8 mouse cellular contexts compared by ENCODE assay signal in genomic region chr2:19726904-19727303, GRCm38 (mm10).
DNase-seq lines count a peak whose midpoint lies in the region; ATAC-seq and TF ChIP-seq lines count a peak whose summit lies in the region.

No protein-coding gene starts in this region.

- TF ChIP-seq EP300 in heart, postnatal 0 days (IDR thresholded peaks at IDR 0.05; ENCODE audit: low read depth), result no peak

- no peaks in the 10 kb centered on the region for H3K4me1 ChIP-seq in heart, postnatal 0 days (ENCODE audit: control insufficient read depth, insufficient read depth)
- H3K4me1 ChIP-seq in limb, embryonic 10.5 days, result no peaks in the 10 kb centered on the region

- no peaks in the 10 kb centered on the region for H3K9me3 ChIP-seq in heart, postnatal 0 days (replicated peaks; ENCODE audit: control insufficient read depth, low read length)
- no peaks in the 10 kb centered on the region for H3K9me3 ChIP-seq in limb, embryonic 10.5 days (replicated peaks)

- no peak overlapping the region for H3K9ac ChIP-seq in heart, postnatal 0 days (replicated peaks; ENCODE audit: low read depth, low read length)

- H3K27ac ChIP-seq in heart, postnatal 0 days (ENCODE audit: low read depth), result no peak overlapping the region
- no peak overlapping the region for H3K27ac ChIP-seq in limb, embryonic 10.5 days

- 13% methylated on average over 9 of the region's 9 CpGs for WGBS in heart, postnatal 0 days
- 10% methylated on average over 9 of the region's 9 CpGs for WGBS in limb, embryonic 10.5 days

- no peaks in the 10 kb centered on the region for H3K27me3 ChIP-seq in heart, postnatal 0 days (ENCODE audit: control insufficient read depth, insufficient read depth, low read length)
- H3K27me3 ChIP-seq in limb, embryonic 10.5 days (ENCODE audit: low read depth, poor library complexity, severe bottlenecking), result no peaks in the 10 kb centered on the region

- peak; percentile 82 for TF ChIP-seq CTCF in heart, postnatal 0 days (IDR thresholded peaks at IDR 0.05; ENCODE audit: low read depth)

- no peaks in the 10 kb centered on the region for H3K36me3 ChIP-seq in heart, postnatal 0 days (replicated peaks; ENCODE audit: control insufficient read depth, insufficient read depth, low read length)
- H3K36me3 ChIP-seq in limb, embryonic 10.5 days, result no peaks in the 10 kb centered on the region

- peak; percentile 16 for DNase-seq in cerebellum, adult 11 months
- peak; percentile 8 to 31 for DNase-seq in spleen, adult 18-20 months
- DNase-seq in spleen, adult 12 weeks (ENCODE audit: low spot score), result no peak
- DNase-seq in cerebellum, postnatal 25 days, result peak; percentile 48 to 64
- peak; percentile 34 for DNase-seq in heart, postnatal 0 days (ENCODE audit: low spot score)
- peak; percentile 63 for DNase-seq in limb, embryonic 10.5 days (ENCODE audit: low spot score)
- peak; percentile 21 for DNase-seq in right cerebral cortex, postnatal 14 days

- H3K4me2 ChIP-seq in heart, postnatal 0 days (ENCODE audit: low read depth, low read length), result no peak overlapping the region

- no peak for ATAC-seq in cerebellum, adult (ENCODE audit: insufficient number of reproducible peaks, low FRiP score, low TSS enrichment)
- no peak; the same call in 1 of the 2 replicates for ATAC-seq in heart, postnatal 0 days (ENCODE audit: insufficient read depth, low read depth)

- no peak overlapping the region for H3K4me3 ChIP-seq in heart, postnatal 0 days (ENCODE audit: low read depth, low read length)
- H3K4me3 ChIP-seq in limb, embryonic 10.5 days, result no peak overlapping the region
